Mouse (Mus musculus): Measurements from ENCODE around the gene Pfdn6.
"Not testable (repeated sequence)": the region's sequence is repeated elsewhere in the genome, so short reads cannot be mapped to it uniquely, and the experiment has no call there.

Pfdn6 gene

DNA sequence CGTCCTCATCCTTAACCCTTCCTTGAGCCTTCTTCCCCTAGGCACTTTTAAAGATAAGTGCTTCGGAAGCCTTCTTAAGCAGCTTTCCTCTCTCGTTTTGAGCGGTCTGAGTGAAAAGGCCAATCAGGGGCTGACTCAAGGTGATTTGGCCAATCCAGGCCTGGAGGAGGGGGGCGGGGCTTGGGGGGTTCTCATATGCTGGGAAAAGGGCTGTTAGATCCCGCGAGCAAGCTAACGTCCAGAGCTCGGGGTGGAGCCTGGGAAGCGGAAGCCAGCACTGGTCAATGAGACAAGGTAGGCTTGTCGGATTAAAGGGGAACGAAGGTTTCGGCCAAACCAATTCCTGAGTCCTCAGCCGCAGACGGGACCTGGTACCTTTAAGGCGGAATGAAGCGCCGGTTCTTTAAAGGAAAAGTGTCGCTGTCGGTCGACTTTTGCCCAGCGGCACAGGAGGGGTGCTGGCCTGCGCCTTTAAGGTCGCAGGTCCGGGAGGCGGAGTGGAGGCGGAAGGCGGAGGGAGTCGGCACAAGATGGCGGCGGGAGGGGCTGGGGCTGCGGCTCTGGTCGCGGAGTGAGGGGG, 24.4 kb downstream of the Pfdn6 start, which contains the start of the genes Tapbp and Zbtb22:
Gene Tapbp, plus strand, starts transcription at position 229 of the 580 bp plus-strand sequence.
Gene Zbtb22, plus strand, starts transcription at position 234 of the 580 bp plus-strand sequence.
- peak; percentile 91 to 94 for DNase-seq (ENCODE audit: low spot score in 2 of 2)

DNA sequence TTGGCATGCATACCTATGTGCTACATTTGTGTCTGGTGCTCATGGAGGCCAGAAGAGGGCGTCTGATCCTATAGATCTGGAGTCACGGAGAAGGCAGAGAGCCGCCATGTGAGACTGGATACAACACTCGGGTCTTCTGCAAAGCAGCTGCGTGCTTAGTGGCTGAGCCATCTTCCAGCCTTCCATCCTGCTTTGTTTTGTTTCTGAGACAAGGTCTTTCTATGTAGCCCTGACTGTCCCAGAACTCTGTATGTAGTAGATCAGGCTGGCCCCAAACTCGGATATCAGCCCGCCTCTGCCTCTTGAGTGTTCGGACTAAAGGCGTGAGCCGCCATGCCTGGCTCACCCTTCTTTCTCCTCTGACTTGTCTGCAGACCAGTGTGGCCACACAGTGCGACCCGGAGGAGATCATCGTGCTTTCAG, 25.2 kb downstream of the Pfdn6 start:
- DNase-seq (ENCODE audit: low spot score in 2 of 2): no peak

DNA sequence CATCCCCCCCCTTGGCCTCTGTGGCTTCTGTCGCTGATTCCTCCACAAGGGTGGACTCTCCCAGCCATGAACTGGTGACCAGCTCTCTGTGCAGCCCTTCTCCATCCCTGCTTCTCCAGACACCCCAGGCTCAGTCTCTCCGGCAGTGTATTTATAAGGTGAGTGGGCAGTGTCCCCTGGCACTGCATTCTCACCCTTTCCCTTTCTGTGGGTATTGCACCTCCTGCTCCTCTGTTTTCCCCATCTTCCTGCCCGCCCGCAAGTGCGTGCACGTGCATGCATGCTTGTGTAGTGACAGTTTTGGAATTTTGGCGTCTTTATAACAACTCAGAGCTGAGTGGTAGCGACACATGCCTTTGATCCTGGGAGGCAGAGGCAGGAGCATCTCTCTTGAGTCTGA, 26.2 kb downstream of the Pfdn6 start:
- no peak for DNase-seq (ENCODE audit: low spot score in 2 of 2)

DNA sequence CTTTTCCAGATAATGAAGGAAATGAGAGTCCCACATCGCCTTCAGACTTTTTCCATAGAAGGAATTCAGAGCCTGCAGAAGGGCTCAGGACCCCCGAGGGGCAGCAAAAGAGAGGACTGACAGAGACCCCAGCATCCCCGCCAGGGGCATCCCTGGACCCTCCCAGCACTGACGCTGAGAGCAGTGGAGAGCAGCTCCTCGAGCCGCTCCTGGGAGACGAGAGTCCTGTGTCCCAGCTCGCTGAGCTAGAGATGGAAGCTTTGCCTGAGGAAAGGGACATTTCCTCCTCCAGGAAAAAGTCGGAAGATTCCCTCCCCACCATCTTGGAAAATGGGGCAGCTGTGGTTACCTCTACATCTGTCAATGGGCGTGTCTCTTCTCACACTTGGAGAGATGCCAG, 26.9 kb downstream of the Pfdn6 start:
- DNase-seq (ENCODE audit: low spot score in 2 of 2): no peak

DNA sequence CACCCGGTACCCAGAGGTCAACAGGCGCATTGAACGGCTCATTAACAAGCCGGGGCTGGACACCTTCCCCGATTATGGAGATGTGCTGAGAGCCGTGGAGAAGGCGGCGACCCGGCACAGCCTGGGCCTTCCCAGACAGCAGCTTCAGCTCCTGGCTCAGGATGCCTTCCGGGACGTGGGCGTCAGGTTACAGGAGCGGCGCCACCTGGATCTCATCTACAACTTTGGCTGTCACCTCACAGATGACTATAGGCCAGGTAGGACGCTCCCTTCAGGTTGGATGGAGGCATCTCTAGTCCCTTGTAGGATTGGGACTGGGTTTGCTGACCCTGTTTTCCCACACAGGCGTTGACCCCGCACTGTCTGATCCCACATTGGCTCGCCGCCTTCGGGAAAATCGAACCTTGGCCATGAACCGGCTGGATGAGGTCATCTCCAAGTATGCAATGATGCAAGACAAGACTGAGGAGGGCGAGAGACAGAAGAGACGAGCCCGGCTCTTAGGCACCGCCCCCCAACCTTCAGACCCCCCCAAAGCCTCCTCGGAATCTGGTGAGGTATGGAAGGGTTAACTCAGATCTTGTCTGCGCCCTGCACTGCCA, 28.2 kb downstream of the Pfdn6 start:
- DNase-seq (ENCODE audit: low spot score in 2 of 2): no peak

DNA sequence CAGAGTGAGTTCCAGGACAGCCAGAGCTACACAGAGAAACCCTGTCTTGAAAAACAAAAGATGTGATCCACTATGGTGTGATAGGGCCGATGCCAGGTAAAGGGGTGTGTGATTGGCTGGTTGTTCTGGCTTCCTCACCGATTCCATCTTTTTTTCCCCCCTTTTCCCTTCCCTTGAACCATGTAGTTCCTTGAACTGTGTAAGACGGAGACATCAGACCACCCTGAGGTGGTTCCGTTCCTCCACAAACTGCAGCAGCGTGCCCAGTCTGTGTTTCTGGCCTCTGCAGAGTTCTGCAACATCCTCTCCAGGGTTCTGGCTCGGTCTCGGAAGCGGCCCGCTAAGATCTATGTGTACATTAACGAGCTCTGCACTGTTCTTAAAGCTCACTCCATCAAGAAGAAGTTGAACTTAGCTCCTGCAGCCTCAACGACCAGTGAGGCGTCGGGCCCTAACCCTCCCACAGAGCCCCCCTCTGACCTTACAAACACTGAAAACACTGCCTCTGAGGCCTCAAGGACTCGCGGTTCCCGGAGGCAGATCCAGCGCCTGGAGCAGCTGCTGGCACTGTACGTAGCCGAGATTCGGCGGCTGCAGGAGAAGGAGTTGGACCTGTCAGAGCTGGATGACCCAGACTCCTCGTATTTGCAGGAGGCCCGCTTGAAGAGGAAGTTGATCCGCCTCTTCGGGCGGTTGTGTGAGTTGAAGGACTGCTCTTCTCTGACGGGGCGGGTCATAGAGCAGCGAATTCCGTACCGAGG, 28.9 kb downstream of the Pfdn6 start:
- no peak for DNase-seq (ENCODE audit: low spot score in 2 of 2)

DNA sequence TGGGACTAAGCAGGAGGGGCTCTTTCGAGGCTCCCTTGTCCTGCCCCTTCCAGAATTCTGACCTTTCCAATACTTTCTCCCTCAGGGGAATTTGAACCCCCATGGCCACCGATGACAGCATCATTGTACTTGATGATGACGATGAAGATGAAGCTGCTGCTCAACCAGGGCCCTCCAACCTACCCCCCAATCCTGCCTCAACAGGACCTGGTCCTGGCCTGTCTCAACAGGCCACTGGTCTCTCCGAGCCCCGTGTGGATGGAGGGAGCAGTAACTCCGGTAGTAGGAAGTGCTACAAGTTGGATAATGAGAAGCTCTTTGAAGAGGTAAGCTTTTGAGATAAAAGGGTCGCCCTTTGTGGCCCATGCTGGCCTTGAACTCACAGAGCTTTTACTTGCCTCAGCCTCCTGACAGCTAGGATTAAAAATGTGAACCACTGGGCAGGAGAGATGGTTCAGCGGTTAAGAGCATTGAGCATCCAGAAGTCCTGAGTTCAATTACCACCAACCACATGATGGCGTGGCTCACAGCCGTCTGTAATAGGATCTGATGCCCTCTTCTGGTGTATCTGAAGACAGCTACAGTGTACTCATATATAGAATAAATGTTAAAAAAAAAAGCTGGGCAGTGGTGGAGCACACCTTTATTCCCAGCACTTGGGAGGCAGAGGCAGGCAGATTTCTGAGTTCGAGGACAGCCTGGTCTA, 29.6 kb downstream of the Pfdn6 start:
- no peak for DNase-seq (ENCODE audit: low spot score in 2 of 2)

DNA sequence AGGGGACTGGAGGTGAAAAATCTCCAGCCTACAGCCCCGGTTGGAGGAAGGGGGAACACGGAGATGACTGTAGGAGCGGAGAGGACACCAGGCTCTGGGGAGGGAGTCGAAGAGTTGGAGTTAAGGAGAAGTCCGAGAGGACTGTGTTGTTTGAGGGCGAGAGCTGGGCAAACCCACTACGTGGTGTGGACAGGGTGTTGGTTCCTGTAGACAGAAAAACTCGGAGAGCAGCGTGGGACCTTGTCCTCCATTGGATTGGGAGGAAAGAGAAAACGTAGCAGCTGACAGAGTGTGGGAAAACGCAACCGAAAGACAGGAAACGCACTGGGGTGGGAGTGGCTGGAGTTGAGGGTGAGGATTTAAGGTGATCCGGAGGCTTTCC, 30.3 kb downstream of the Pfdn6 start:
- DNase-seq (ENCODE audit: low spot score in 2 of 2): no peak

DNA sequence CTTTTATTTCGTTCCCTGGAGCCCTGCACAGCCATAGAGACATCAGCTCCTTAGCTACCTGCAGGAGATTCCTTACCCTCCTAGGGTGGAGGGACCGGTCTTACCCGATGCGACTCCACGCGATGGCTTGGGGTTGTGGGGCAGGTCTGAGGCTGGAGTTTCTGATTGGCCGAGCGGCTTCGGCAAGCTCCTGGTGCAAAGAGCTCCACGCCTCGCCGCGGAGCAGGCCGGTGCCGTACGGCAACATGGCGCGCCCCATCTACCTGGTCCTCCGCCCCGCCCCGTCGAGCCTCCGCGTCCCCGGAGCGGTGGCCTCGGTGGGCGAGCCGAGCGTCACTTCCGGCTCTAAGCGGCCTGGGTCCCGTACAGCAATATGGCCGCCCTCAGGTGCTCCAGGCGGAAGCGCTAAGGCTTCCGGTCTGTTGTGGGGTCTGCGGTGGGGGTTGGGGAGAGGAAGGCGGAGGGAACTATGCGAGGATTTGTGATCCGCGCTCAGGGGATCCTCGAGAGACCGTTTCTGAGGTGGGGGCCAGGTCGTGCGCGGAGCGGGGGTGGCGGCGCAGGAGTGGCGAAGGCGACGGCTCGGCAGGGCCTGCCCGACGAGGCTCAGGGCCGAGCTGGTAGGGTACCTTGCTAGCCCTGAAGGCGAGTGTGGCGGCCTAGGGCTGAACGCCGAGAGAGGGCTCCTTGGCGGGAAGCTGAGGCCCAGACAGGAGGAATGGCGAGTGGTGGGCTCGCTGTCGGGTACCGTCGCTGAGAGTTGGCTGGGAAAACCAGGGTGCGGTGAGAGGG, 30.9 kb downstream of the Pfdn6 start, which contains the start of gene Daxx:
Gene Daxx, plus strand, starts transcription at position 338 of the 792 bp plus-strand sequence.
- DNase-seq (ENCODE audit: low spot score in 2 of 2): peak; percentile 94 to 98

DNA sequence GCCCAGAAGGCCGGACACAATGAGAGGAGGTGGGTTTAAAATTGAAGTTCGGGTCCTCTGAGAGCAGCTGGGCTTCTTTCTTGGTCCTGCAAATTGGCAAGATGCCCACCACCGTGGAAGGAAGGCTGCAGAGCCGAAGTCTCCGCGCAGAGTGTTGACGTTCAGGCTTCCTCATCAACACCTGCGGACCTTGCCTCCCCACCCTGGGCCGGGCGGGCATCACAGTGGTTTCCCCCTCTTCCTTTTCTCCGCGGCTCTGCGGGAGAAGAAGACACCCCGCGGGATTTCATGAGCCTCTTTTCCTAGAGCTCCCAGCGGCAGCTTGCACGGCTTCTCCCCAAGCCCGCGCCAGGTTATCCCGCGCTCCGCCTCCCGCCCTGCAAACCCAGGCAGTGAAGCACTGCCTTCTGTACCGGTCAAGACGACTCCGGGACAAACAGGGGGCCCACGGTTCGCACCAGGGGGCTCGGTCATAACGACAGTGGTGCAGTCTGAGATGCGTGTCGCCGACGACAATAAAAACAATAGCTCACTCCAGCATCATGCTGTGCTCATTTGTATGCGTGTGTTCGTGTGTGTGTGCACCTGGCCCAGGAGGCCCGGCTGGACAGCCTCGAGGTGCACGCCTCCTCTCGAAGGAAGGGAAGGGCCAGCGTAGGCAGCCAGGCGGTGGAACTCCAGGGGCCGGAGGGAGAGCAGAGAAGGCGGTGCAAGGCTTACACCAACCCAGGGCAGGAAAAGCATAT, 31.6 kb downstream of the Pfdn6 start:
- peak in 1 of 2 experiments; percentile 50 for DNase-seq (ENCODE audit: low spot score in 2 of 2)

DNA sequence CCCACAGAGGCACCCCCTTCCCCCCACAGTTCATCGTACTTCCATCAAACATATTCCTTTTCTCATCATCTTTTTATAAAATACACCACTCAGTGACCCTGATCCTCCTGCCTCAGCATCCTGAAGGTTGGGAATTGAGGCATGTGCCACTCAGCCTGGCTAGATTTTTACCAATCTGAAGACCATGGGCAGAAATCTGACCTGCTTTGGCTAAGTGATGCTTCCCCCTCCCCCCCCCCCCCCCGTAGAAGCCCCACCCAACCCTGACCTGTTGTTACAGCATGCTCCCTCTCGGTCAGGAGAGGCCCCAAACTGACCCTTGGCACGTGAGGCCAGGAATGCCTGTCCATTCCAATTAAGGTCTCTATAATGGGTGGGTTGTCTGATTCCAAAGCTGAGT, 35.3 kb downstream of the Pfdn6 start, which contains the start of gene Platr17:
Gene Platr17, plus strand, starts transcription at position 301 of the 400 bp plus-strand sequence.
- DNase-seq (ENCODE audit: low spot score in 2 of 2): not testable (repeated sequence)

DNA sequence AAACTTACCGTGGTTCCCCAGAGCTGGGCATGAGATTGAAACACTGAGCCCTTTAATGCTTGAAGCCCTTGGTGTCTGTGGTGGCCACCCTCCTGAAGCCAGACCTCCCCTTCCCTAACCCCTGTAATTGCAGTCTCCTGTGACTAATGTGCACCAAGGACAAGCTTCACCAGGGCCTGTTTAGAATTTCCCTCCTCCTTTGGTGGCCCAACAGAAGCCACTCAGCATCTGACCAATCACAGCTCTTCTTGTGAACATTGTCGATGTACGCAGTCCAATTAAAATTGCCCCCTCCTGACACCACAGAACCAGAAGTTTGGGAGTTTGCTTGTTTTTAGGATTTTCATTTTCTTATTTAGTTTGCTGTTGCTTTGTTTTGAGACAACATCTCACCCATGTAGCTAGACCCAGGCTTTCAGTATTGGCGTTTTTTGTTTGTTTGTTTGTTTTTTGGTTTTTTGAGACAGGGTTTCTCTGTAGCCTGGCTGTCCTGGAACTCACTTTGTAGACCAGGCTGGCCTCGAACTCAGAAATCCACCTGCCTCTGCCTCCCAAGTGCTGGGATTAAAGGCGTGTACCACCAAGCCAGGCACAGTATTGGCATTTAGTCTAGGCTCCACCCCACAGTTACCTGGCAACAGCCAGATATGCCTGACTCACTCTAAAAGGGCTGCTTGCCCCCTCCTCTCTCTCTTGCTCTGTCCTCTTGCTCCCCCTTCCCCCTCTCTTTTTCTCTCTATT, 36.1 kb downstream of the Pfdn6 start:
- DNase-seq (ENCODE audit: low spot score in 2 of 2): not testable (repeated sequence)

DNA sequence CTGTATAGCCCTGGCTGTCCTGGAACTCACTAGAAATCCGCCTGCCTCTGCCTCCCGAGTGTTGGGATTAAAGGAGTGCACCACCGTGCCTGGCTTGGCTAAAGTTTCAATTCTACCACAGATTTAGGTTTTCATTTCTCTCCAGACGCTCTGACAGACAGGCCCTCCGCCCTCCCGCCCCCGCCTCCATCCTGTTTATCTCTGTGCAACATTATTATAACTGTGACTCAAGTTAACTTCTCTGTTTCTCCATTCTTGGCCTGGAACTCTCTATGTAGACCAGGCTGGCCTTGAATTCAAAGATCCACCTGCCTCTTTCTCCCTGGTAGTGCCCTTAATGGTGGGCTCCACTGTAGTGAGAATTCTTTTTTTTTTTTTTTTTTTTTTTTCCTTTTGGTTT, 37.7 kb downstream of the Pfdn6 start:
- no peak for DNase-seq (ENCODE audit: low spot score in 2 of 2)

DNA sequence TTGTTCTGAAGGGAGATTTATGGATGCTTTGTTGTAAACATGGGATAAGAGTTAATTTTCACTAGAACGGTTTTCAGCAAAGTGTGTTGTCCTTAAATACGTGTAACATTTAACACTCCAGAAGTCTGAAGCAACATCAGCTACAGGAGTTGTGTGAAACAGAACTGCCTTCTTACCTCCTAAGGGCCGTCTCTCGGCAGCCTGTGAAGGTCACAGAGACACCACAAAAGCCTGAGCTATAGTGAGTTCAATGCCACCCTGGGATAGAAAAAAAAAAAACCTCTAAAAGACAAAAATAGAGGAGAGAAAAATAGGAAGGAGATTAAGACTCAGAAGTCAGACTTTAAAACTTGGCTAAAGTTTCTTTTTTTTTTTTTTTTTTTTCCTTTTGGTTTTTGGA, 38.1 kb downstream of the Pfdn6 start:
- no peak for DNase-seq (ENCODE audit: low spot score in 2 of 2)

DNA sequence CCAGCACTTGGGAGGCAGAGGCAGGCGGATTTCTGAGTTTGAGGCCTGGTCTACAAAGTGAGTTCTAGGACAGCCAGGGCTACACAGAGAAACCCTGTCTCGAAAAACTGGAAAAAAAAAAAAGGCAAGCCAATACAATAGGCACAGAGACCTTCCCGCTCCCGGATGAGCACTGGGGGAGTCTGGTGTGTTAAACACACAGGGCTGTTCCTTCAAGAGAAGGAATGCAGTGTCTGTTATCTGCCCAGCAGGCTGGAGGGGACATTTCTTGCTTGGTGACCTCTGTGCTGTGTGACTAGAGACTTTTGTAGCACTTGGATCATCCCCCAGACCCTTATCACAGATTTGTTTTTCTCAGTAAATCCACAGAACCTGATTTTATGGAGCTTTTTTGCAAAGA, 38.5 kb downstream of the Pfdn6 start:
- DNase-seq (ENCODE audit: low spot score in 2 of 2): no peak

DNA sequence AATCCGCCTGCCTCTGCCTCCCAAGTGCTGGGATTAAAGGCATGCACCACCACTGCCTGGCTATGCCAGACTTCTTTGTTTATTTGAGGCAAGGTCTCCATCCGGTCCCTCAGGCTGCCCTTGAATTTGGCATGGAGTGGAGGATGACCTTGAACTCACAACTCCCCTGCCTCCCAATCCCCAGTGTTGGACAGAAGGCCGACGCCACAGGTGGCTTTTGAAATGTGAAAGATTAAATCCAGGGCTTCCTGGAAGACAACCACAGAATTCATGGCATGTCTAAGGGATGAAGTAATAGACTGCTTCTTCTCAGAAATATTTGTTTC, 39.2 kb downstream of the Pfdn6 start:
- DNase-seq (ENCODE audit: low spot score in 2 of 2): no peak

DNA sequence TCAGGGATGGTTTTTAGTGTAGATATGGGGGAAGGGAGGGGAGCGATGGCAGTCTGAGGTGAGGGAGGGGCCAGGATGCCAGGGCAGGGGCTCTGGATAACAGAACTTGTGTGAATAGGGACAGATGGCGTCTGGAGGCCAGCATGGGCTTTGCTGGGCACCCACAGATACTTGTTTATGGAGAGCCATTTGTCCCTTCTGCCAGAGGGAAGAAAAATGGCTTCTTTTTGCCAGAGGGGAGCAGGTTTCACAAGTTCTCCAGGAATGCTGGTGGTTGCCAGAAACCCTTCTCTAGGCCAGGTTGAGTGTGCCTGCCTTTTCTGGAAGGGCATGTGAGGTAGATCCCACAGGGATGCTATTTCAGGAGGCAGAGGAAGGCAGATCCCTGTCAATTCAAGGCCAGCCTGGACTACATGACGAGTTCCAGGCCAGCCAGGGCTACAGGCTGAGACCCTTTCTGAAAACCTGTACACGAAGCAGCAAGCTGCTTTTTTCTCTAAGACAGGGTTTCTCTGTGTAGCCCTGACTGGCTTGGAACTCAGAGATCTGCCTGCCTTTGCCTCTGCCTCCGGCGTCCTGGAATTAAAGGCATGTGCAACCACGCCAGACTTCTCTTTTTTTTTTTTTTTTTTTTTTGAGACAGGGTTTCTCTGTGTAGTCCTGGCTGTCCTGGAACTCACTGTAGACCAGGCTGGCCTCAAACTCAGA, 39.7 kb downstream of the Pfdn6 start:
- DNase-seq (ENCODE audit: low spot score in 2 of 2): no peak

DNA sequence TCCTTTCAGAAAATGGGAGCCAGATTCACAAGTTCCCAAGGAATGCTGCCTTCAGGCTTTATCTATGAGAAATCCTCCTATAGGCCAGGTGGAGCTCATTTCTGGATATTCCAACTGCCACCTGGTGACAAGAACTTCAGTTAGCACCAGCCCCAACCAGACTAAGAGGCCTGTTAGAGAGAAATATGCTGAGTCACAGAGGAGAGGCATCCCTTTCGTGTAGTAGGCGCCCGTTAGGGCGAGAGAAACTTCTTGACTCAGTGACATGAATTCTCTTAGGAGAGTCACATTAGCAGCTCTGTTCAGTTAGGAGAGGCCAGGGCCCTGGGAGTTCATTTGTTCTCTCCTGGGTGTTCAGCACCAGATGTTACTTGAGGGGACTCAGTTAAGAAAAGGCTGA, 40.5 kb downstream of the Pfdn6 start:
- DNase-seq (ENCODE audit: low spot score in 2 of 2): no peak

DNA sequence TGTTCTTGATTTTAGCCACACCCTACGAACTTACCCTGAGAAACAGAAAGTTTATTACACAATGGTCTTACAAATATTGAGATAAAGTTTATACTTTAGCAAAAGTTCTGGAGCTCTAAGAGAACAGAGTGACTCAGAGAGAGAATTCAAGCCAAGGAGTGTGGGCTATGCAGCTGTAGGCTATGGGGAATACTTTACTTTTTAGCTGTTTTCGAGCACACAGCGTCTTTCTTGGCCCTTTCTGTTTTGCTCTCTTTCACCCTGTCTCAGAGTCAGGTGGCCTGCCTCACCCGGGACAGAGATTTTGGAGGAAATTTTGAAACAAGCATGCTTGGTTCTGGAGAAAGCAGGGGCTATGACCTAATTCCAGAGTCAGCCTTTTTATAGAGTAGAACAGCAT, 42.0 kb downstream of the Pfdn6 start:
- DNase-seq (ENCODE audit: low spot score in 2 of 2): not testable (repeated sequence)
